Mouse (Mus musculus) forebrain, embryonic 14.5 days (tissue): ENCODE measurements around the gene Clpx. TPM values are rescaled to one million over a fixed set of nuclear protein-coding genes. Genes with fewer than 3 reads are reported as not detected.

ENCODE experiments used
- ATAC-seq: fragments of 200-750 bp; cut with Nextera tagmentation; 2 replicates; pipeline ENCODE4 v1.8.0; 2017; ENCODE audit warnings: mild to moderate bottlenecking, moderate library complexity
- DNase-seq: peaks from one replicate; pipeline ENCODE4 v3.0.0-alpha.2; 2015; ENCODE audit warnings: low spot score
- H3K27ac ChIP-seq: fragments of 300-500 bp; sonication (generic); 2 replicates; pipeline ENCODE4 v1.5.1; 2014; ENCODE audit warnings: low read depth, mild to moderate bottlenecking, control low read depth, low read length, moderate library complexity
- H3K27me3 ChIP-seq: fragments of 300-500 bp; sonication (generic); replicated peaks from 2 replicates; pipeline ENCODE4 v1.6.1; 2014; ENCODE audit warnings: low read length, control low read depth, mixed read lengths; ENCODE audit not compliant: control insufficient read depth, insufficient read depth
- H3K36me3 ChIP-seq: fragments of 300-500 bp; sonication (generic); 2 replicates; pipeline ENCODE4 v1.6.1; 2014; ENCODE audit warnings: low read length, control low read depth; ENCODE audit not compliant: control insufficient read depth, insufficient read depth
- H3K4me1 ChIP-seq: fragments of 300-500 bp; sonication (generic); 2 replicates; pipeline ENCODE4 v1.6.1; 2014; ENCODE audit warnings: antibody characterized with exemption, low read length, control low read depth; ENCODE audit not compliant: control insufficient read depth, insufficient read depth
- H3K4me2 ChIP-seq: fragments of 300-500 bp; sonication (generic); 2 replicates; pipeline ENCODE4 v1.6.1; 2014; ENCODE audit warnings: mild to moderate bottlenecking, control low read depth, low read length
- H3K4me3 ChIP-seq: fragments of 300-500 bp; sonication (generic); 2 replicates; pipeline ENCODE4 v1.5.1; 2014; ENCODE audit warnings: low read depth, low read length, control low read depth
- H3K9ac ChIP-seq: fragments of 300-500 bp; sonication (generic); 2 replicates; pipeline ENCODE4 v1.6.1; 2014; ENCODE audit warnings: mild to moderate bottlenecking, low read length, control low read depth, moderate library complexity
- H3K9me3 ChIP-seq: fragments of 300-500 bp; sonication (generic); replicated peaks from 2 replicates; pipeline ENCODE4 v1.6.1; 2016; ENCODE audit warnings: low read length, control low read depth, mixed read lengths; ENCODE audit not compliant: control insufficient read depth
- WGBS: fragments of 180-500 bp; shearing (Covaris S2); extraction: QIAGEN DNeasy Blood & Tissue Kit; methylation state at CpG from one replicate; pipeline ENCODE4 v1.1.7; 2014; 5-methylcytosine and 5-hydroxymethylcytosine counted together
- polyA plus RNA-seq: library from polyadenylated mRNA; unstranded; fragments of >200 nt; fragmentation: Nextera tagmentation; extraction: Ambion mirVana; gene quantifications from 2 replicates; pipeline ENCODE4 v1.2.1, GENCODE M21; 2014

Gene Clpx
- polyA plus RNA-seq, 1 experiment from 2014 or later: 42.2 TPM

DNA sequence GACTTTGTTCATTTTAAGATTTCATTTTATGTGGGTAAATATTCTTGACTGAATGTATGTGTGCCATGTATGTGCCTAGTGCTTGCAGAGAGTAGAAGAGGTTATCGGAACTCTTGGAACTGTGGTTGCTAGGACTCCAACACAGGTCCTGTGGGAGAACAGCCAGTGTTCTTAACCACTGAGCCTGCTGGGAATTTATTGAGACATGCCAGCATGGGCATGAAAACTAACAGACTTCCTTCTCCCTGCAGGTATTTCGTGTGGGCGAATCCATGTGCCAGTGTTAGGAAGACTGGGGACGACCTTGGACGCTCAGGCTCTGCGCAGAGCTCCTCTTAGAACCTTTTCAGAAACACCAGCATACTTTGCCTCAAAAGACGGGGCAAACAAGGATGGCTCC lies 5.6 kb downstream of the Clpx start:
- WGBS: 97% methylated on average over 7 of the region's 7 CpGs
- Histone ChIP-seq H3K27me3 (no peaks in the 10 kb centered on the region), H3K4me1 (peaks cover 9% of the 10 kb centered on the region), H3K36me3 (peaks cover 47% of the 10 kb centered on the region), H3K27ac (no peak overlapping the region), H3K9me3 (no peaks in the 10 kb centered on the region), H3K4me3 (no peak overlapping the region), H3K9ac (no peak overlapping the region), H3K4me2 (no peak overlapping the region)
- ATAC-seq: no peak
- DNase-seq: no peak

DNA sequence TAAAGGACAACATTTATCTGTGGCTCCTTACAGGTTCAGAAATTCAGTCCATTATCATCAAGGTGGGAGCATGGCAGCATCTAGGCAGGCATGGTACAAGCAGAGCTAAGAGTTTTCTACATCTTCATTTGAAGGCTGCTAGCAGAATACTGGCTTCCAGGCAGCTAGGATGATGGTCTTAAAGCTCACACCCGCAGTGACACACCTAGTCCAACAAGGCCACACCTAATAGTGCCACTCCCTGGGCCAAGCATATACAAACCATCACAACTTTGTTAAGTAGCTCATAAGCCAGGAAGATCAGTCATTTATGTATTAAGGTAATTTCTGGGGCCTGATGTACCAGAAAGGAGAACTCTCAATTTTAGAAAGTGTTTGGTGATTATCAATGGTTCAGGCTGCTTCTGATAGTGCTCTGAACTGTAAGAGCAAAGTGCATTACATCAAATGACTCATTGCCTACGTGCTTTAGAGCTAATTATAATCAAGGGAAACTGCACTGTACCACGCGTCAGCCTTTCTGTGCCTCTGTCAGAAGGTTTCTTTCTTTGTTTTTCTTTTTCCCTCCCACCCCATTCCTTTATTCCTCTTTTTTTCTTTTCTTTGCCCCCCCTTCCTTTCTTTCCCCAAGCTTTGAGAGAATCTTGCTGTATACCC lies 8.4 kb downstream of the Clpx start:
- H3K36me3 ChIP-seq: peaks cover 59% of the 10 kb centered on the region

DNA sequence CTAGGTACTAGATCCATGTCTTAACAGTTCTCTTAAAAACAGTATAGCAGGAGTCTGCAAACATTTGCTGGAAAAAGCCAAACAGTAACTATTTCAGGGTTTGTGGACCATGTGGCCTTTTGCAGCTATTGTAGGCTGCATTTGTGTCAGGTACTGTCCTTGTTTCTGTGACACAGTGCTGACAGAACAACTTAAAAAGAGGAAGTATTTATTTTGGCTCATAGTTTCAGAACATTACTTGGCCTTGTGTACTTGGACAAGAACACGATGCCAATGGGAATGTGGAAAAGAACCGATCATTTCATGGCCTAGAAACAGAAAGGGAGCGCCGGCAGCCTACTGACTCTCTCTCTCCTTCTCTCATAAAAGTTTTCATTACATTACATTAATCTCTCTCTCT lies 9.5 kb downstream of the Clpx start:
- no peaks in the 10 kb centered on the region for H3K9me3 ChIP-seq
- DNase-seq (no peak), ATAC-seq (no peak)
- H3K36me3 ChIP-seq: peaks cover 62% of the 10 kb centered on the region
- WGBS: 97% methylated on average over 4 of the region's 4 CpGs
- H3K27ac ChIP-seq: no peak overlapping the region
- H3K4me2 ChIP-seq: no peak overlapping the region
- H3K27me3 ChIP-seq: no peaks in the 10 kb centered on the region
- H3K9ac ChIP-seq: no peak overlapping the region
- H3K4me1 ChIP-seq: no peaks in the 10 kb centered on the region
- no peak overlapping the region for H3K4me3 ChIP-seq

More for the DNA sequence above, 8.4 kb downstream of the Clpx start:
- ATAC-seq: no peak
- H3K27ac ChIP-seq: no peak overlapping the region
- 94% methylated on average over 4 of the region's 4 CpGs for WGBS
- DNase-seq: no peak
- no peak overlapping the region for H3K9ac ChIP-seq
- H3K27me3 ChIP-seq: no peaks in the 10 kb centered on the region
- no peak overlapping the region for H3K4me3 ChIP-seq
- H3K4me1 ChIP-seq: no peaks in the 10 kb centered on the region
- no peak overlapping the region for H3K4me2 ChIP-seq
- no peaks in the 10 kb centered on the region for H3K9me3 ChIP-seq

DNA sequence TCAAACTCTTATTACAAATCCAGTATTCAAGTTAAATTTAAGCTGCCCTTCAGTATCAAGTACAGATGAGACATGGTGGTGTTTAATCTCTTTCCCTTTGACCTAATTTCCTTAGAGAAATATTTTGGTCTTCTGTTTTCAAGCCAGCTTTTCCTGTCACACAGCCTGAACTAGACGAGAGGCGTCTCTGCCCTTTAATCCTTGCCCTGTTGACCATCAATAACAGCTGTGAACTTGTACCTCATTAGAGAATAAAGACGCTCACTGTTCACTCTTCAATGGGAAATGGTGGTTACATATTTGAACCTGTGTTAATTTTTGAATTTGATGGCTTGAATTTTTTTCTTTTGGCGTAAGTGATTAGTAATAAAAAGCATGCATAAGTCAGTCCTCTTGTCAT lies 10.2 kb downstream of the Clpx start:
- Histone ChIP-seq H3K9me3 (no peaks in the 10 kb centered on the region), H3K4me1 (no peaks in the 10 kb centered on the region), H3K27ac (no peak overlapping the region), H3K27me3 (no peaks in the 10 kb centered on the region), H3K36me3 (peaks cover 66% of the 10 kb centered on the region), H3K9ac (no peak overlapping the region), H3K4me2 (no peak overlapping the region), H3K4me3 (no peak overlapping the region)
- 80% methylated on average over 4 of the region's 4 CpGs for WGBS
- DNase-seq (no peak), ATAC-seq (no peak)

DNA sequence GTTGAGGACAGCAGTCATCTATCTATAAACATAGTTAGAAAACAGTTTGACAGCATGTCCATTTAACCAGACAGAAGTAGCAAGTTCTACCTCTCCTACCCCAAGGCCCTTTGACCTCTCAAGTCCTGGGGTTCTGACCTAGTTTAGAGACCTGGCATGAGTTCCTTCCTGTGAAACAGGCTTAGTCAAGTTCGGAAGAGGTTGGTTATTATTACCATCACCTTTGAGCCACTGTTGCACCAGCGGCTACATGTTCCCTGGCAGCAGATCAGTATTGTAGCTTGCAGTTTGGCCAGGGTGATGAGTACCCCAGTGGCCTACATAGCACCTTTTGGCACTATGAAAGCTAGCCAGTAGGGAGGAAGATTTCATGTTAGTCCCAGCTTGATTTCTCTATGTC lies 12.6 kb downstream of the Clpx start:
- Histone ChIP-seq H3K9me3 (no peaks in the 10 kb centered on the region), H3K36me3 (peaks cover 56% of the 10 kb centered on the region), H3K9ac (no peak overlapping the region), H3K4me2 (no peak overlapping the region), H3K4me3 (no peak overlapping the region), H3K27ac (no peak overlapping the region), H3K4me1 (no peaks in the 10 kb centered on the region), H3K27me3 (no peaks in the 10 kb centered on the region)
- WGBS: 96% methylated on average over 2 of the region's 2 CpGs
- ATAC-seq (no peak), DNase-seq (no peak)

DNA sequence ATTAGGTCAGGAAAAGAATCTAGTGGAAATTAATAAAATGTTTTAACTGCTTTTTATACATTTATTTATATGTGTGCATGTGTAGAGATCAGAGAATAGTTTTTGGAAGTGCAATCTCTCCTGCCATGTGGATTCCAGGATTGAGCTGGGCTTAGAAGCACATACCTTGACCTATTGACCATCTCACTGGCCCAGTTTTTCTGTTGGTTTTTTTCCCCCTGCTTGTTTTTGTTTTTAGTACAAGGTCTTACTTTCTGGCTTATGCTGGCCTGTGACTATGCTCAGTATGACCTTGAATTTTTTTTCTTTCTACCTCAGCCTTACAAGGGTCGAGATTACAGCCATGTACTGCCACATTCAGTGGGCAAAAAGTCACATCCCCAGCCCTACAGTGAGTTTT lies 14.0 kb downstream of the Clpx start:
- Histone ChIP-seq H3K27me3 (no peaks in the 10 kb centered on the region), H3K9me3 (no peaks in the 10 kb centered on the region), H3K27ac (no peak overlapping the region), H3K4me3 (no peak overlapping the region), H3K4me2 (no peak overlapping the region), H3K36me3 (peaks cover 56% of the 10 kb centered on the region), H3K9ac (no peak overlapping the region), H3K4me1 (no peaks in the 10 kb centered on the region)
- WGBS: 91% methylated on average over 1 of the region's 1 CpGs
- ATAC-seq: no peak
- DNase-seq: no peak

DNA sequence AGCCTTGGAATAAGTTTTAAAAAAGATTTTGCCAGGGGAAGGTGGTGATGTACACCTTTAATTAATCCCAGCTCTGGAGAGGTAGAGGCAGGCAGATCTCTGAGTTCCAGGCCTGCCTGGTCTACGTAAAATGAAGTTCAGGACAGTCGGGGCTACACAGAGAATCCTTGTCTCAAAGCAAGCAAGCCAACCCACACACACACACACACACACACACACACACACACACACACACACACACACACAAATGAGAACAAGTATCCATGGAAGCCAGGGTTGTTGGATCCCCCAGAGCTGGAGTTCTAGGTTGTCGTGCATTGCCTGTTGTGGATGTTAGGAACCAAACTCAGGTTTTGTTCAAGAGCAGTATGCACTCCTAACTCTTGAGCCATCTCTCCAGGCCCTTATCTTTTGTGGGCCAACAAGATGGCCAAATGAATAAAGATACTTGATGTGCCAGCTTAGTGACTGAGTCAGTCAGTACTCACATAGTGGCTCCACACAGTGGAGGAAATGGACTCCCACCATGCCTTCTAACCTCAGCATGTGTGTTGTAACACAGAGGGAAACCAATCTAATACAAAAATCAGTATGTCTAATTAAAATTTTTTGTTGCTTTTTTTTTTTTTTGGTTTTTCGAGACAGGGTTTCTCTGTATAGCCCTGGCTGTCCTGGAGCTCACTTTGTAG lies 18.8 kb downstream of the Clpx start:
- no peak overlapping the region for H3K27ac ChIP-seq
- no peak overlapping the region for H3K4me3 ChIP-seq
- H3K36me3 ChIP-seq: peaks cover 52% of the 10 kb centered on the region

DNA sequence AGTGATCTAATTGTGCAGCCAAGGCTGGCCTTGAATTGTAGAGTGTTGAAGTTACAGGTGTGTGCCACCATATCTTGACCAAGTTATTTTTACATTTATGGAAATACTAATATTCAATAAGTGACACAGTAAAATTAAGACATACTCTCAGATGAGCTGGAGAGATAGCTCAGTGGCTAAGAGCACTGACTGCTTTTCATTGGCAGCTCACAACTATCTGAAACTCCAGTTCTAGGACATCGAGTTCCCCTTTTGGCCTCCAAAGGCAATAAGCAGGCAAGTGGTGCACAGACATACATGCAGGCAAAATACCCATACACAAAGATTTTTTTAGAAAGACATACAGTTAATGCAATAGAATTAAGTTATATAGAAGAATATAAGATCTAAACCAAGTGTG lies 19.8 kb downstream of the Clpx start:
- Histone ChIP-seq H3K9me3 (no peaks in the 10 kb centered on the region), H3K4me3 (no peak overlapping the region), H3K4me2 (no peak overlapping the region), H3K4me1 (no peaks in the 10 kb centered on the region), H3K27me3 (no peaks in the 10 kb centered on the region), H3K27ac (no peak overlapping the region), H3K36me3 (peaks cover 50% of the 10 kb centered on the region), H3K9ac (no peak overlapping the region)
- ATAC-seq (no peak), DNase-seq (no peak)
- 88% methylated on average over 1 of the region's 1 CpGs for WGBS

More for the DNA sequence above, 18.8 kb downstream of the Clpx start:
- no peaks in the 10 kb centered on the region for H3K4me1 ChIP-seq
- H3K4me2 ChIP-seq: no peak overlapping the region
- no peak for DNase-seq
- WGBS: 98% methylated on average over 4 of the region's 4 CpGs
- no peaks in the 10 kb centered on the region for H3K9me3 ChIP-seq
- H3K27me3 ChIP-seq: no peaks in the 10 kb centered on the region
- no peak overlapping the region for H3K9ac ChIP-seq
- no peak for ATAC-seq

DNA sequence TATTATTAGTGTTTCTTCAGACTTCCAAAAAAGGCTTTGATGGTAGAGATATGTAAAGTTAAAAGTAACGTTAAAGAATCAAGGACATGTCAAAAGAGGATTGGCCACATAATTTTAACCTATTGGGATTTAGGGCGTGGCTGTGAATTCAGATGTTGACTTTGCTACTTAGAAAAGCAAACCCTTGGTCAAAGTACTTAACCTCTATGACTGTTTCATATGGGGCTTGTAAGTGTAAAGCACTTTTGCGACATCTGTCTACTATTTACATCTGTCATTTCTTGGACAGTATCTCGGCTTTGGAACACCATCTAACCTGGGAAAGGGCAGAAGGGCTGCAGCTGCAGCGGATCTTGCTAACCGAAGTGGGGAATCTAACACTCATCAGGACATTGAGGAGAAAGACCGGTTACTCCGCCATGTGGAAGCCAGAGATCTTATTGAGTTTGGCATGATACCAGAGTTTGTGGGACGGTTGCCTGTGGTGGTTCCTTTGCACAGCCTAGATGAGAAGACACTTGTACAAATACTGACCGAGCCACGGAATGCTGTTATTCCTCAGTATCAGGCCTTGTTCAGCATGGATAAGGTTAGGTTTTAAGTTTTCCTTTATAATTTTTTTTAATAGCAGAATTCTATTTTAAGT lies 28.3 kb downstream of the Clpx start:
- Histone ChIP-seq H3K4me1 (no peaks in the 10 kb centered on the region), H3K9ac (no peak overlapping the region), H3K36me3 (peaks cover 79% of the 10 kb centered on the region), H3K9me3 (no peaks in the 10 kb centered on the region), H3K4me3 (no peak overlapping the region), H3K4me2 (no peak overlapping the region), H3K27me3 (no peaks in the 10 kb centered on the region), H3K27ac (no peak overlapping the region)
- WGBS: 93% methylated on average over 11 of the region's 11 CpGs
- no peak for ATAC-seq
- DNase-seq: no peak
